Mouse (Mus musculus): ENCODE results near the gene Melk.

- TF ChIP-seq POLR2A (IDR thresholded peaks at IDR 0.05; ENCODE audit: low read depth, low read length) (no peak), CTCF (conservative IDR thresholded peaks at IDR 0.05; ENCODE audit: insufficient read depth, insufficient read length, low read depth, low read length) (no peak)
Measured at GRCm38 (mm10) chr4:44310429-44310828, 9.8 kb downstream of the Melk start.

Data from kidney, adult 2 months (tissue).